Mouse (Mus musculus): Measurements from ENCODE around the gene Rarres2. TPM values are rescaled to one million over a fixed set of nuclear protein-coding genes. Genes with fewer than 3 reads are reported as not detected.

The Rarres2 gene
- polyA plus RNA-seq, 1 experiment from 2014 or later: 8.2 TPM

DNA sequence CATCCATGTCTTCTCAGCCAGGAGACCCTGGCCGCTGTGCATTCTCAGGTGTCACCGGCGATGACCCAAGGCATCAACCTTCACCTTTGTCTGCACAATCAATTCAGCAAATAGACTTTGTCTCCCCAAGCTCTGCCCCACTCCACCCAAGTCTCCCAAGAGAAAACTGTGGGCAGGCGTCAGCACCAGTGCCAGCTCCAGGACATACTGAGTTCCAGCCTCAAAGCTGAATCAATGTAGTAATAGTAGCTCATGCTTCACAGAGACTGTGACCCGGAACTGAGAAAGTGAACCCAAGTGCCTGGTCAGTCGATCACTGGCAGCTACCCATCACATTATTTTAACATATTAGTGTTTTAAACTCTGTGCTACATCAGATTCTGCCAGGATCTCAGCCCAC lies 24.3 kb downstream of the Rarres2 start:
- no peaks in the 10 kb centered on the region for H3K27me3 ChIP-seq (ENCODE audit: control insufficient read depth, insufficient read depth, low read length)
- WGBS: 89% methylated on average over 6 of the region's 6 CpGs

DNA sequence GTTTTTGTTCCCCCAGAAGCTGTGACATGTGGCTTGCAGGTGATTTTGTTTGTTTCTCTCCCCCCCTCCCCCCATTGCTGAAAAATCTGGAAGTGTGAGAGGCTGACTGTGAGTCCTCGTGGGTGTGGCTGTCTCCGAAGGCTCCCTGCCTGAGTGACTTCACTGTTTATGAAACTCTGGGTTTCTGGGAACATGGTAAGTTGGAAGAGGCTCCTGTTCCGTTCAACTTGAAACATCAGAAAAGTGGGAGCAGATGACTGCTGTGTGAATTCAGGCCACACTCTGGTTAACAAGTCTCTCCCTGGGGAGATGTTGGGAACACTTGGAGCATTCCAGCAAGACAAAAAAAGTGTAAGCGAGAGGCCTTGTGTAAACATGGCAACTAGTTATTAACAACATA lies 25.7 kb downstream of the Rarres2 start:
- H3K4me1 ChIP-seq (replicated peaks; ENCODE audit: control insufficient read depth, insufficient read depth, low read length): no peaks in the 10 kb centered on the region
- H3K9ac ChIP-seq: no peak overlapping the region
- DNase-seq (ENCODE audit: low spot score): no peak
- H3K27me3 ChIP-seq (ENCODE audit: control insufficient read depth, insufficient read depth, low read length): no peaks in the 10 kb centered on the region
- no peak for ATAC-seq (ENCODE audit: low FRiP score)
- no peaks in the 10 kb centered on the region for H3K9me3 ChIP-seq (ENCODE audit: control insufficient read depth, low read length)
- no peak overlapping the region for H3K27ac ChIP-seq
- H3K4me2 ChIP-seq (replicated peaks): no peak overlapping the region
- peaks cover 9% of the 10 kb centered on the region for H3K36me3 ChIP-seq (replicated peaks; ENCODE audit: control insufficient read depth, insufficient read depth)
- H3K4me3 ChIP-seq (replicated peaks; ENCODE audit: low read length): no peak overlapping the region
- 82% methylated on average over 4 of the region's 4 CpGs for WGBS

More for the DNA sequence above, 24.3 kb downstream of the Rarres2 start:
- no peak for ATAC-seq (ENCODE audit: low FRiP score)
- DNase-seq (ENCODE audit: low spot score): no peak
- 0 out of 2 replicates have a peak, but pooled peaks cover under 1% of the 10 kb centered on the region for H3K4me1 ChIP-seq (replicated peaks; ENCODE audit: control insufficient read depth, insufficient read depth, low read length)
- H3K4me2 ChIP-seq (replicated peaks): no peak overlapping the region
- no peaks in the 10 kb centered on the region for H3K36me3 ChIP-seq (replicated peaks; ENCODE audit: control insufficient read depth, insufficient read depth)
- H3K9me3 ChIP-seq (ENCODE audit: control insufficient read depth, low read length): no peaks in the 10 kb centered on the region
- no peak overlapping the region for H3K4me3 ChIP-seq (replicated peaks; ENCODE audit: low read length)
- no peak overlapping the region for H3K27ac ChIP-seq
- no peak overlapping the region for H3K9ac ChIP-seq

DNA sequence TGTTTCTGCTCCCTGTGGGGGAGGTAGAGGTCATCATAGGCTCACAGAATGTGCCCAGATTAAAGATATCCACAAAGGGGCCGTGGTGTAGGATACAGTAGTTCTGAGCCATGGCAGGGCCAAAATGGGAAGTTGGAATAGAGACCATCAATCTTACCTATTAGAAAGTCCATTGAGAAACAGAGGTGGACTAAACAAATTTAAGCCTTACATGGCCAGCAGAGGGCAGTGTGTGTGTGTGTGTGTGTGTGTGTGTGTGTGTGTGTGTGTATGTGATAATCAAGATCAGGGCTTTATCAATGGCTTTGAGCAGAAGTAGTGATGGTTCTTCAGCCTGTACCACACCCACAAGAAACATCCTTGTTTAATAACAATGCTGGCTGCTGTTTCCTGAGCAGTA lies 26.3 kb downstream of the Rarres2 start:
- Histone ChIP-seq H3K27ac (no peak overlapping the region), H3K4me3 (replicated peaks; ENCODE audit: low read length) (no peak overlapping the region), H3K4me2 (replicated peaks) (no peak overlapping the region), H3K4me1 (replicated peaks; ENCODE audit: control insufficient read depth, insufficient read depth, low read length) (no peaks in the 10 kb centered on the region), H3K36me3 (replicated peaks; ENCODE audit: control insufficient read depth, insufficient read depth) (peaks cover 15% of the 10 kb centered on the region), H3K9ac (no peak overlapping the region), H3K9me3 (ENCODE audit: control insufficient read depth, low read length) (no peaks in the 10 kb centered on the region), H3K27me3 (ENCODE audit: control insufficient read depth, insufficient read depth, low read length) (no peaks in the 10 kb centered on the region)
- 52% methylated on average over 1 of the region's 1 CpGs for WGBS
- ATAC-seq (ENCODE audit: low FRiP score) (no peak; the same call in 1 of the 2 replicates), DNase-seq (ENCODE audit: low spot score) (no peak)

DNA sequence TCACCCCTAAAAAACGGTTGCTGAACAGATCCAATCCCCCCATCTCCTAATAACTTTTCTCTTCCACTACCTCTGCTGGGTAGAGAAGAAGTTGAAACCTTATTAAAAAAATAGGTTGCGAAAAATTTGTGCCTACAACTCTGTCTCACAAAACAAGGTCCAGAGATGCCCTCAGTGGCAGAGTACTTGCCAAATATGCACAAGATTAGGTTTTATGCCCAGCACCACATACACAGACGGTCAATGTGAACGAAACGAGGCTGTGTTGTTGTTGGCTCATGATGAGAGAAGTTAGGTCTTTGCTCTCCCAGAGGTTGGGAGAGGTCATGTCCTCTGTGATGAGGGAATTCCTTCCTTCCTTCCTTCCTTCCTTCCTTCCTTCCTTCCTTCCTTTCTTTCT lies 27.3 kb downstream of the Rarres2 start:
- Histone ChIP-seq H3K27ac (no peak overlapping the region), H3K9ac (no peak overlapping the region), H3K27me3 (ENCODE audit: control insufficient read depth, insufficient read depth, low read length) (no peaks in the 10 kb centered on the region), H3K9me3 (ENCODE audit: control insufficient read depth, low read length) (no peaks in the 10 kb centered on the region), H3K4me2 (replicated peaks) (no peak overlapping the region), H3K4me1 (replicated peaks; ENCODE audit: control insufficient read depth, insufficient read depth, low read length) (no peaks in the 10 kb centered on the region), H3K4me3 (replicated peaks; ENCODE audit: low read length) (no peak overlapping the region), H3K36me3 (replicated peaks; ENCODE audit: control insufficient read depth, insufficient read depth) (peaks cover 26% of the 10 kb centered on the region)
- DNase-seq (ENCODE audit: low spot score) (no peak), ATAC-seq (ENCODE audit: low FRiP score) (no peak)
- WGBS: 82% methylated on average over 5 of the region's 5 CpGs

DNA sequence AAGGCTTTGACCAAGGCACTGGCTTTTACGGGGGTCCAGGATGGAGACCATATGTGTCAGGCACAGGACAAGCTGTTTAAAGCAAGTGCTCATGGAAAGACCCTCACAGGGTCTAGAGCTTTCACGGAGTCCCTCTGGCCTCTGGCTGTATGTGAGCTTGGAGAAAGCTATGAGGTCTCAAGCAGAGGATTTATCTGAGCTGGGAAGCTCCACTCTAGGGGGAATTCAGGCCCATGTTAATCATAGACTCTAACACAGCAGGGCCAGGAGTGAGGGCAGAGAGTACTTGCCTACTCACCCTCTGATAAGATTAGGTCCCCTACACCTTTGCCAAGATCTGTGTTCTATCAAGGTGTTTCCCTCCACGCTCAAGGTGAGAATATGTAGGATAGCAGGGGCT lies 30.0 kb downstream of the Rarres2 start:
- Histone ChIP-seq H3K4me1 (replicated peaks; ENCODE audit: control insufficient read depth, insufficient read depth, low read length) (peaks cover 17% of the 10 kb centered on the region), H3K9ac (no peak overlapping the region), H3K9me3 (ENCODE audit: control insufficient read depth, low read length) (no peaks in the 10 kb centered on the region), H3K27me3 (ENCODE audit: control insufficient read depth, insufficient read depth, low read length) (no peaks in the 10 kb centered on the region), H3K4me3 (replicated peaks; ENCODE audit: low read length) (no peak overlapping the region), H3K36me3 (replicated peaks; ENCODE audit: control insufficient read depth, insufficient read depth) (peaks cover 33% of the 10 kb centered on the region), H3K4me2 (replicated peaks) (no peak overlapping the region), H3K27ac (no peak overlapping the region)
- ATAC-seq (ENCODE audit: low FRiP score) (no peak), DNase-seq (ENCODE audit: low spot score) (no peak)
- 97% methylated on average over 3 of the region's 3 CpGs for WGBS

DNA sequence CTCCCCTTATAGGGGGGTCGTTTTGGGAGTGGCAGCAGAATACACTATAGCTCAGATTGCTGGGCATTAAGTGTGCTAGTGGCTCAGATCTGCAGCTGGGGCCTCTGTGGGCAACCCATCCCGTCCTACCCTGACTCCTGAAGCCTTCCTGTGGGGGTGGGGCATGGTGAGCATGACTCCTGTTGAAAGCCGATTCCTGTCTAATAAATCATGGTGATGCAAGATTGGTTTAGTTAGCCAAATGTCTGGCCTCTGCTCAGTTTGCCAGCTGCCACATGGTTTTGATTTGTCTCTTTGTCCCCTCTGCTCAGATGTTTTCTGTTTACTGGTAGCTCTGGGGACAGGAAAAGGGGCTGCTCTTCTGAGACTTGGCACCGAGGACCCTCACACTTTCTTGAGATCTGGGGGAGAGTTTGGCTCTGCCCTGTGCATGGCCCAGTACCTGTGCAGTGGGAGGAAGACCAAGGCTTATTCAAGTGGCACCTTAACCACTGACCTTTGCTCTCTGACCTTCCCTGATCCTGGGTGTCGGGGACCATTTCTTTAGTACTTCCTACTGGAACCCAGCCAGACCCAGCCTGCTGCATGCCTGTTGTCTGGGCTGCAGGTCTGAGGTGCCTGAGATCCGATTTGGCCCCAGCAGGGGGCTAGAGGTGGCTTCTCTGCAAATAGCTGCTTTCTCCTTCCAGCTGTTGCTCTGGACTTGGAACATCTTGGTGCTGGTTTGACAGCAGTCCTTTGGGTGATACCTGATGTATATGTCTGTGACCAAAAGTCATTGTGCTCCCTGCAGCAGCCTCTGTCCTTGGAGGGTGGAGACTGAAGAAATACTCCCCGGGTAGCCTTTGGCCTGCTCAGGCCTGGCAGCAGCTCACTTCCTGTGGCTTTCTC lies 30.8 kb downstream of the Rarres2 start:
- no peak overlapping the region for H3K4me2 ChIP-seq (replicated peaks)

DNA sequence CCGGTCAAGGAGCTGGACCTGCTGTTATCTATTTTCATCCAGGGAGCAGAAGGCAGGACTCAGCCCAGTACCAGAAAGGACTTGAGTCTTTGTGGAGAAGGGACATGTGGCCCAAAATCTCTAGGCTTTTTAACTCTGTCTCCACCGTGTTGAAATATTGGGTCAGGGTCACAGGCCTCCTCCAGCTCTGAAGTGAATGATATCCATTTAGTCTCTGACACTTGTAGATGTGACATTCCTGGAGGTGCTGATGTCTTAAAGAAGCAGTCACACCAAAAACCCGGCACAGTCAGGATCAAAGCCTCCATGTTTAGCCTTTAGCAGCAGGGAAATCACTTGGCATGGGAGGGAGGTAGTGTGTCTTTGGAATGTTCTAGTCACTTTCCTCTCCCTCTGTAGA lies 31.9 kb downstream of the Rarres2 start:
- H3K27me3 ChIP-seq (ENCODE audit: control insufficient read depth, insufficient read depth, low read length): no peaks in the 10 kb centered on the region
- DNase-seq (ENCODE audit: low spot score): no peak
- no peak overlapping the region for H3K4me3 ChIP-seq (replicated peaks; ENCODE audit: low read length)
- H3K9ac ChIP-seq: no peak overlapping the region
- H3K36me3 ChIP-seq (replicated peaks; ENCODE audit: control insufficient read depth, insufficient read depth): peaks cover 33% of the 10 kb centered on the region
- 83% methylated on average over 3 of the region's 3 CpGs for WGBS
- H3K4me2 ChIP-seq (replicated peaks): no peak overlapping the region
- H3K27ac ChIP-seq: no peak overlapping the region
- no peaks in the 10 kb centered on the region for H3K9me3 ChIP-seq (ENCODE audit: control insufficient read depth, low read length)
- peaks cover 28% of the 10 kb centered on the region for H3K4me1 ChIP-seq (replicated peaks; ENCODE audit: control insufficient read depth, insufficient read depth, low read length)
- ATAC-seq (ENCODE audit: low FRiP score): no peak

More for the DNA sequence above, 30.8 kb downstream of the Rarres2 start:
- no peaks in the 10 kb centered on the region for H3K9me3 ChIP-seq (ENCODE audit: control insufficient read depth, low read length)
- H3K27ac ChIP-seq: no peak overlapping the region
- no peak overlapping the region for H3K4me3 ChIP-seq (replicated peaks; ENCODE audit: low read length)
- H3K9ac ChIP-seq: no peak overlapping the region
- DNase-seq (ENCODE audit: low spot score): no peak
- H3K4me1 ChIP-seq (replicated peaks; ENCODE audit: control insufficient read depth, insufficient read depth, low read length): peaks cover 20% of the 10 kb centered on the region
- WGBS: 60% methylated on average over 7 of the region's 7 CpGs
- no peak for ATAC-seq (ENCODE audit: low FRiP score)
- peaks cover 33% of the 10 kb centered on the region for H3K36me3 ChIP-seq (replicated peaks; ENCODE audit: control insufficient read depth, insufficient read depth)
- H3K27me3 ChIP-seq (ENCODE audit: control insufficient read depth, insufficient read depth, low read length): no peaks in the 10 kb centered on the region

DNA sequence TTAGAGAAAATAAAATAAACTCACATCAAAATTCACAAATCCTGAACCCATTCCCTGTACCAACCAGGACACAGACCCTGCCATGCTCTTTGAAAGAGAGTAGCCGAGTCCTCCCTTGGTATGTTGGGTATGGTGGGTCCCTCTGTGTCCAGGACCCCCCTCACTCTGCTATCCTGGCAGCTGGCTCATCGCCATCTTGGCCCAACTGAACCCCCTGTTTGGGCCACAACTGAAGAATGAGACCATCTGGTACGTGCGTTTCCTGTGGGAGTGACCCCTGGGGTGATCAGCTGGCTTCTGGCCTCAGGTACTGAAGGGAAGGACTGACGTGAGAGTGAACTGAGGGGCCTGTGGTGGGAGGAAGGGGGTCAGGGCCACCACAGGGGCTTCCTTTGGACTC lies 32.7 kb downstream of the Rarres2 start:
- Histone ChIP-seq H3K9ac (no peak overlapping the region), H3K27ac (no peak overlapping the region), H3K36me3 (replicated peaks; ENCODE audit: control insufficient read depth, insufficient read depth) (peaks cover 33% of the 10 kb centered on the region), H3K4me2 (replicated peaks) (no peak overlapping the region), H3K27me3 (ENCODE audit: control insufficient read depth, insufficient read depth, low read length) (no peaks in the 10 kb centered on the region), H3K9me3 (ENCODE audit: control insufficient read depth, low read length) (no peaks in the 10 kb centered on the region), H3K4me1 (replicated peaks; ENCODE audit: control insufficient read depth, insufficient read depth, low read length) (peaks cover 28% of the 10 kb centered on the region), H3K4me3 (replicated peaks; ENCODE audit: low read length) (no peak overlapping the region)
- WGBS: 81% methylated on average over 5 of the region's 5 CpGs
- ATAC-seq (ENCODE audit: low FRiP score) (no peak), DNase-seq (ENCODE audit: low spot score) (no peak)

DNA sequence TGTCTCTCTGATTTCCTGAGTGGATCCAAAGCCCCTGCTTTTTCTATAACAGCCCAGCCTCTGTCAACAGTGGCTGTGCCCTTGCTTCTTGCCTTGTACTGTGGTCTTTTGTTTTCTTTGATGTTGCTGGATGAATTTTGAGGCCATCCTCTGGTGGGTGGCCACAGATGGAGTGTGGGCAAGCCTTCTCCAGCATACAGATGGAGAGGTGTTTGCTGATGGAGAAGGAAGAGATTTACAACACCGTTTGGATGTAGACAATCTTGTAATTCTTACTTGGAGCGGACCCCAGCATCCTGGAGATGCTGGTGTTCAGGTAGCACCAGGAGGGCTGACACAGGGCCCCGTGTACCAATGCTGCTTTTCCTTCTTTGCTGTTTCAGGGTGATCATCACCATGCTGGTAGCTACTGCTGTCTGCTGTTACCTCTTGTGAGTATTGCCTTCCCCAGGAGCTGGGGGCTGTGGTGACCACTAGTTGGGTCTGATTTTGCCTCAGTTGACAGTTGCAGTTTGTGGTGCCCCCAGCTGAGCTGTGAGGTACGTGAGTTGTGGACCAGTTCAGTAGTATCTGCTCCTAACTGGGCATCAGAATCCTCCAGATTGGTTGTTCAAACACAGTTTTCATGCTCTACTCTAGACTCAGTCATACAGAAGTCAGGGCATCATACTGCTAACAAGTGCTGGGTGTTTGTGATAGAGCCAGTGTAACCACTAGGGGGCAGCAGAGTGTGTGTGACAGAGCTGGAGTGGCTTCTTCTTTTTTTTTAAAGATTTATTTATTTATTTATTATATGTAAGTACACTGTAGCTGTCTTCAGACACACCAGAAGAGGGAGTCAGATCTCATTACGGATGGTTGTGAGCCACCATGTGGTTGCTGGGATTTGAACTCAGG lies 33.5 kb downstream of the Rarres2 start:
- Histone ChIP-seq H3K4me2 (replicated peaks) (peak overlapping the region; percentile 97), H3K9ac (peak overlapping the region; percentile 99), H3K4me1 (replicated peaks; ENCODE audit: control insufficient read depth, insufficient read depth, low read length) (peaks cover 28% of the 10 kb centered on the region), H3K9me3 (ENCODE audit: control insufficient read depth, low read length) (no peaks in the 10 kb centered on the region), H3K36me3 (replicated peaks; ENCODE audit: control insufficient read depth, insufficient read depth) (peaks cover 33% of the 10 kb centered on the region), H3K27me3 (ENCODE audit: control insufficient read depth, insufficient read depth, low read length) (no peaks in the 10 kb centered on the region), H3K4me3 (replicated peaks; ENCODE audit: low read length) (peak overlapping the region; percentile 87; the same call in 1 of the 2 replicates), H3K27ac (no peak overlapping the region)
- no peak for ATAC-seq (ENCODE audit: low FRiP score)
- WGBS: 72% methylated on average over 5 of the region's 5 CpGs
- peak; percentile 78 for DNase-seq (ENCODE audit: low spot score)

Data from hindbrain, embryonic 14.5 days (tissue).